Mouse (Mus musculus) thymus, adult 2 months (tissue): ENCODE data around the gene Tspan9.

Source experiments
- CTCF ChIP-seq: fragments of 200-500 bp; IDR thresholded peaks from 2 replicates; pipeline ENCODE4 v1.5.1; 2012; ENCODE audit warnings: mild to moderate bottlenecking, control low read depth, low read length, moderate library complexity, borderline replicate concordance; ENCODE audit not compliant: control insufficient read depth, poor library complexity, insufficient read depth; ENCODE audit errors: extremely low read depth
- POLR2A ChIP-seq: fragments of 200-500 bp; IDR thresholded peaks from 2 replicates; pipeline ENCODE4 v1.6.1; 2012; ENCODE audit warnings: mild to moderate bottlenecking, low read length, control low read depth, moderate library complexity; ENCODE audit not compliant: control insufficient read depth, poor library complexity, insufficient read depth; ENCODE audit errors: extremely low read depth

- TF ChIP-seq CTCF (no peak), POLR2A (no peak)
Observed at GRCm38 (mm10) chr6:128143390-128144020, at the start of gene Tspan9.
